Mouse (Mus musculus): Measurements from ENCODE around the gene Sult1c2.
"Not testable (repeated sequence)": the region's sequence is repeated elsewhere in the genome, so short reads cannot be mapped to it uniquely, and the experiment has no call there.

Gene Sult1c2

DNA sequence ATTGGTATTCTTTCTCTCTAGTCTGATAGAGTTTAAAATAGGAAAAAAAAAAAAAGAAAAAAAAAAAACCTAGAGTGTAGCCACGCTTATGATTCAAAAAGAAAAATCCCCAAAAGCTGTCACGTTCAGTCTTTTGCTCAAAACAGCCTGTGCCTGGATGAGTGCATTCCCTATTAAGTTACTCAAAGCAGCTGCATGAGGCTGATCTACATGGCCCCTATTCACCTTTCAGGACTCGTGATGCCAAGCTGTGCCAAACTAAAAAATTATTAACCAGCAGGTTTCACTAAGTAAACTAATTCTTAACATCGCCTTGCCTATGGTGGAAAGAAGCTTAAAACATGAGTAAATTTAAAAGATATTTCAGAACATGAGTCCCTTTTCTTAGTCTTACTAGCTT is at the start of gene Sult1c2:
Sult1c2 (minus strand) TSS at position 134 of the 400 bp plus-strand sequence.
- DNase-seq = no peak

- DNase-seq = not testable (repeated sequence)
Measured at GRCm38 (mm10) chr17:53879006-53879675, 33.0 kb upstream of the Sult1c2 start.

DNA sequence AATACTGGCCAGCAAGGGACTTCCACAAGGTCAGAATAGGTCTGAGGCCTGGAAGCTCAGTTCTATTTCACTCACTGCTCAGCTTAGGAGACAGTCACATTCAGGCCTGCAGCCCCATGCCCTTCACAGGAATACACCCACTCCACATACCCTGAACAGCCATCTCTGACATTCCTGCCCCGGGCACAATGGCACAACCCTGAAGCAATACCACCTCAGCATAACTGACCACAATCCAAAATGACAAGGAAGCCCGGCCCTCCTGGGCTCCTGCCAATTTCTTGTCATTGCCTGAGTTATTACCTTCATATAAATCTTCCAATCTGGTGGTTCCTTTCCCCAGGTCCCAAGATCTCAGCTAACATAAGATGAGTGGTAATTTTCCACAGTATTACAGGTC is 28.3 kb upstream of the Sult1c2 start:
- no peak for DNase-seq

GRCm38 (mm10) chr17:53872192-53872591 is 26.1 kb upstream of the Sult1c2 start:
- no peak for DNase-seq

DNA sequence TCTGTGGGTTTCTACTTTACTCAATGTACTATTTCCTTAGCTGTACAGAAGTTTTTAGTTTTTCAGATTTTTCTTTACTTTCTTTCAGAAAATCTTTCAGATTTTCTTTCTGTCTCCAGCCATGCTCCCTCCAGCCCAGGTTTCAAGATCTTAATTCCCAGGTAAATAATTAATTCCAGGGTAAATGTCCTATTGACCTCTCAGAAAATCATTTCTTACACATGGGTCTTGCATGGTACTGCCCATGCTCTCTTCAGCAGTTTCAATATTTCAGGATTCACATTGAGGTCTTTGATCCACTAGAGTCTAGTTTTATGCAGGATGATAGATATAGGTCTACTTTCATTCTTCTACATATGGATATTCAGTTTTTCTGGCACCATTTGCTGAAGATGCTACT is 23.8 kb upstream of the Sult1c2 start:
- no peak for DNase-seq

GRCm38 (mm10) chr17:53865260-53865955 is 19.3 kb upstream of the Sult1c2 start:
- no peak for DNase-seq

DNA sequence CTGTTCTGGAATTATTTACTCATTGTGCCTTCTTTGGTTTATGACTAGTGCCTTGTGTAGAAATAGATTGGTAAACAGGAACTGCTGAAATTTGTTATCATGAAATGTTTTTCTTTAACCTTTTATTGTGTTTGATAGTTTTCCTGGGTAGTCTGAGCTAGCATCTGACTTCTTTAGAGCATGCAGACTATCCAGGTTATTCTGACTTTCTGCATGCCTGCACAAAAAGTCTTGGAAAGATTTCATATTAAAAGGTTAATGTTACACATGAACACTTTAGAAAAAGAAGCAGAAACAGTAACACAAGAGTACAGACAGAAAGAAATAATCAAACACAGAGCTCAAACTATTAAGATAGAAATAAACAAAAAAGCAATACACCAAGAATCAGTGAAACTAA is 14.4 kb upstream of the Sult1c2 start:
- no peak for DNase-seq

GRCm38 (mm10) chr17:53854992-53855391 is 8.9 kb upstream of the Sult1c2 start:
- DNase-seq = no peak

- no peak for DNase-seq
Measured at GRCm38 (mm10) chr17:53845796-53846195, 343 bp downstream of the Sult1c2 start.

- peak; percentile 8 for DNase-seq
Measured at GRCm38 (mm10) chr17:53833366-53833765, 12.8 kb downstream of the Sult1c2 start.

GRCm38 (mm10) chr17:53803974-53804373 is 42.2 kb downstream of the Sult1c2 start:
- not testable (repeated sequence) for DNase-seq

GRCm38 (mm10) chr17:53783381-53783780 is 62.8 kb downstream of the Sult1c2 start:
- DNase-seq = no peak

All from right cerebral cortex, postnatal 14 days (tissue).